Mouse (Mus musculus) layer of hippocampus, postnatal 36 days (tissue): ENCODE measurements around the gene Tm9sf1. TPM values are rescaled to one million over a fixed set of nuclear protein-coding genes. Genes with fewer than 3 reads are reported as not detected.

Experiments
- DNase-seq, 2 experiments: peaks; one replicate each; pipeline ENCODE4 v3.0.0; 2022
- total RNA-seq, 2 experiments: library from RNA; stranded (reverse); gene quantifications; 2 replicates each; pipeline ENCODE4 v1.2.3; 2021

The Tm9sf1 gene
- total RNA-seq, 2 experiments from 2014 or later, result 43.4 to 44.3 TPM

DNA sequence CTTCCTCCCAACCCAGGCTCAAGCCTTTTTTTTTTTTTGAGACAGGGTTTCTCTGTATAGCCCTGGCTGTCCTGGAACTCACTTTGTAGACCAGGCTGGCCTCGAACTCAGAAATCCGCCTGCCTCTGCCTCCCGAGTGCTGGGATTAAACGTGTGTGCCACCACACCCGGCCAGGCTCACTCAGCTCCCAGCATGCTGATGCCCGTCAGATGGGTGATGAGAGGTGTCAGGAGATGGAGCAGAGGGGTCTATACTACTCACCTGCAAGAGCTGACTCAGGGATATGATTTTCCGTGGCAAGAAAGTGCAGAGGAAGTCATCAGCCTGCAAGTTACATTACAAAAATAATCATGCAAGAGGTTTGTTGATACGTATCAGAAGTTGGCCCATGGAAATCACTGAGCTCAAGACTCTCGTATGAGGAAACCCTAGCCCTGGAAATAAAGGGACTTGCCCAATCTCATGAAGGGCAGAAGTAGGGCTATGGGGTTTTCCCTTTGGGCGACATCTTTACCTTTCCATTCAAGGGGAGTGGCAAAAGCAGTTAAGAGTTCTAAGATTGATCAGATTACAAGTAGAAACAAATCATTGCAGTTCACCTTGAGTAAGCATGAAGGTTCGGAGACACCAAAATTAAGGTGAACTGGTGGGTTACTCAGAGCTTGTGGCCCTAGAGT is 53.7 kb downstream of the Tm9sf1 start:
- DNase-seq, result no peak

GRCm38 (mm10) chr14:55589271-55589670 is 54.3 kb downstream of the Tm9sf1 start:
- no peak for DNase-seq

GRCm38 (mm10) chr14:55586149-55586548 is 57.5 kb downstream of the Tm9sf1 start:
- DNase-seq, result no peak

Other genes with a start within 250 kb of the Tm9sf1 start
- 10 to 100 TPM; 22.0 to 23.3 TPM for gene Dhrs4, start 165.0 kb downstream of the Tm9sf1 start, total RNA-seq
- 10 to 100 TPM; 59.2 to 60.3 TPM for gene Carmil3, start 153.2 kb downstream of the Tm9sf1 start, total RNA-seq
- 100 to 1,000 TPM; 696 to 698 TPM for gene Cpne6, start 133.4 kb downstream of the Tm9sf1 start, total RNA-seq
- gene Nrl, start 118.8 kb downstream of the Tm9sf1 start, total RNA-seq, result 1 to 10 TPM; 1.6 to 5.6 TPM
- gene Pck2, start 103.5 kb downstream of the Tm9sf1 start, total RNA-seq, result 10 to 100 TPM; 42.6 to 45.8 TPM
- gene Dcaf11, start 83.8 kb downstream of the Tm9sf1 start, total RNA-seq, result 10 to 100 TPM; 82.5 to 83.2 TPM
- 1 to 10 TPM; 1.3 to 1.4 TPM for gene A730061H03Rik, start 83.4 kb downstream of the Tm9sf1 start, total RNA-seq
- gene Fitm1, start 68.2 kb downstream of the Tm9sf1 start, total RNA-seq, result not detected
- 10 to 100 TPM; 50.3 to 50.4 TPM for gene Psme1, start 65.7 kb downstream of the Tm9sf1 start, total RNA-seq
- 10 to 100 TPM; 46.1 to 50.7 TPM for gene Emc9, start 58.5 kb downstream of the Tm9sf1 start, total RNA-seq
- 10 to 100 TPM; 43.2 to 44.6 TPM for gene Psme2, start 52.7 kb downstream of the Tm9sf1 start, total RNA-seq
- 10 to 100 TPM; 29.5 to 41.0 TPM for gene Rnf31, start 52.1 kb downstream of the Tm9sf1 start, total RNA-seq
- gene Irf9, start 40.2 kb downstream of the Tm9sf1 start, total RNA-seq, result 10 to 100 TPM; 13.9 to 16.2 TPM
- 1 to 10 TPM in 1 of 2 experiments, under 1 TPM in 1; 0.88 to 1.8 TPM for gene Rec8, start 25.8 kb downstream of the Tm9sf1 start, total RNA-seq
- gene Ipo4, start 7.8 kb downstream of the Tm9sf1 start, total RNA-seq, result 100 to 1,000 TPM; 108 to 119 TPM
- 1 to 10 TPM; 5.3 to 5.6 TPM for gene Gm49378, start 5.9 kb downstream of the Tm9sf1 start, total RNA-seq
- 1 to 10 TPM; 1.3 to 1.7 TPM for gene Tssk4, start 6.4 kb upstream of the Tm9sf1 start, total RNA-seq
- gene Mdp1, start 16.7 kb upstream of the Tm9sf1 start, total RNA-seq, result 10 to 100 TPM; 46.4 to 49.9 TPM
- gene Gmpr2, start 28.1 kb upstream of the Tm9sf1 start, total RNA-seq, result 10 to 100 TPM; 24.4 to 27.9 TPM
- gene Nedd8, start 28.3 kb upstream of the Tm9sf1 start, total RNA-seq, result 100 to 1,000 TPM; 328 to 337 TPM
- gene Tinf2, start 38.0 kb upstream of the Tm9sf1 start, total RNA-seq, result 10 to 100 TPM; 13.0 to 13.4 TPM
- gene Tgm1, start 70.1 kb upstream of the Tm9sf1 start, total RNA-seq, result under 1 TPM in 1 of 2 experiments, not detected in 1; 0.28 TPM
- gene Rabggta, start 78.5 kb upstream of the Tm9sf1 start, total RNA-seq, result 10 to 100 TPM; 42.8 to 43.8 TPM
- 10 to 100 TPM; 82.7 to 83.2 TPM for gene Dhrs1, start 101.9 kb upstream of the Tm9sf1 start, total RNA-seq
- gene Nop9, start 101.9 kb upstream of the Tm9sf1 start, total RNA-seq, result 10 to 100 TPM; 10.6 to 14.2 TPM
- 1 to 10 TPM; 1.2 to 1.6 TPM for gene Cideb, start 114.7 kb upstream of the Tm9sf1 start, total RNA-seq
- under 1 TPM; 0.10 to 0.20 TPM for gene Ltb4r2, start 117.6 kb upstream of the Tm9sf1 start, total RNA-seq
- gene Ltb4r1, start 122.2 kb upstream of the Tm9sf1 start, total RNA-seq, result not detected
- gene Adcy4, start 140.3 kb upstream of the Tm9sf1 start, total RNA-seq, result 1 to 10 TPM; 2.5 to 3.2 TPM
- 1 to 10 TPM; 1.1 to 1.9 TPM for gene Ripk3, start 145.1 kb upstream of the Tm9sf1 start, total RNA-seq
- gene Nfatc4, start 179.3 kb upstream of the Tm9sf1 start, total RNA-seq, result 1 to 10 TPM; 1.2 to 1.9 TPM
- 1 to 10 TPM; 6.7 to 7.3 TPM for gene Nynrin, start 210.2 kb upstream of the Tm9sf1 start, total RNA-seq
- under 1 TPM; 0.37 to 0.43 TPM for gene Cbln3, start 240.6 kb upstream of the Tm9sf1 start, total RNA-seq
- gene Khnyn, start 241.1 kb upstream of the Tm9sf1 start, total RNA-seq, result 10 to 100 TPM; 10.6 to 11.7 TPM